9 mouse cellular contexts compared by ENCODE assay signal in the genomic region with DNA sequence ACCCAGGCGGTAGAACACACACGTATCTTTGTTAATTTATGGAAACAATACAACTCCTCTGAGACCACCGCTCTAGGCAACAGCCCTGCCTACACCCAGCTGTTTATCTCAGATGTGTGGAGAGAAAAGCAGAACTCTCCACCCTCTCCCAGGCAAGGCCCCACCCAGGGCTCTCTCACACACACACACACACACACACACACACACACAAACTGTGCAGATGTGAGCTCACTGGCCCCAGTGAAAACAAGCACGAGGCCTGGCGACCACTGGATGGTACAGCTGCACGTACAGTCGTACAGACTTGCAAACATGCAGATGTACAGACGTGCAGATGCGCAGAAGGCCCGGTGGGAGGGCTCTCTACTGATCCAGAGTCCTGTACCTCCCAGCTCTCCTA. TPM values are rescaled to one million over a fixed set of nuclear protein-coding genes. Genes with fewer than 3 reads are reported as not detected.
DNase-seq lines count a peak whose midpoint lies in the region; ATAC-seq and TF ChIP-seq lines count a peak whose summit lies in the region.
"Had no signal": no experiment of that assay in that cellular context is flagged by ENCODE, and none has a peak within 500 bp of the region (broad histone marks: within the 10 kb centered on the region; RNA-seq: fewer than 3 reads in every experiment).

No protein-coding gene starts in this region.

- no peak overlapping the region for H3K4me2 ChIP-seq in hindbrain, embryonic 11.5 days (replicated peaks; ENCODE audit: low read depth, low read length)
- H3K4me2 ChIP-seq in hindbrain, postnatal 0 days (ENCODE audit: low read depth, low read length): no peak overlapping the region
- H3K4me2 ChIP-seq in forebrain, embryonic 15.5 days (replicated peaks): no peak overlapping the region

- peak overlapping the region; percentile 46 for H3K27ac ChIP-seq in hindbrain, embryonic 10.5 days
- H3K27ac ChIP-seq in hindbrain, embryonic 11.5 days (ENCODE audit: low read depth, low read length): no peak overlapping the region
- no peak overlapping the region for H3K27ac ChIP-seq in hindbrain, postnatal 0 days
- H3K27ac ChIP-seq in forebrain, embryonic 15.5 days (replicated peaks): no peak overlapping the region

- no peak overlapping the region for H3K4me3 ChIP-seq in hindbrain, embryonic 10.5 days
- no peak overlapping the region for H3K4me3 ChIP-seq in hindbrain, embryonic 11.5 days (ENCODE audit: low read depth, low read length)
- no peak overlapping the region for H3K4me3 ChIP-seq in hindbrain, postnatal 0 days (ENCODE audit: low read length)
- H3K4me3 ChIP-seq in forebrain, embryonic 15.5 days: no peak overlapping the region

- H3K27me3 ChIP-seq in hindbrain, embryonic 10.5 days (ENCODE audit: insufficient read depth, poor library complexity, severe bottlenecking): peaks cover 11% of the 10 kb centered on the region; the same call in 1 of the 2 replicates
- H3K27me3 ChIP-seq in hindbrain, embryonic 11.5 days (ENCODE audit: control insufficient read depth, insufficient read depth, low read length): no peaks in the 10 kb centered on the region
- no peaks in the 10 kb centered on the region for H3K27me3 ChIP-seq in hindbrain, postnatal 0 days (ENCODE audit: insufficient read depth, low read length)
- no peaks in the 10 kb centered on the region for H3K27me3 ChIP-seq in forebrain, embryonic 15.5 days

- ATAC-seq in hindbrain, embryonic 11.5 days (ENCODE audit: low FRiP score): no peak
- ATAC-seq in hindbrain, postnatal 0 days: peak; percentile 56; the same call in 1 of the 2 replicates
- ATAC-seq in forebrain, embryonic 15.5 days (replicated peaks): no peak

- H3K9me3 ChIP-seq in hindbrain, embryonic 10.5 days: no peaks in the 10 kb centered on the region
- H3K9me3 ChIP-seq in hindbrain, embryonic 11.5 days (ENCODE audit: control insufficient read depth, low read length): no peaks in the 10 kb centered on the region
- H3K9me3 ChIP-seq in hindbrain, postnatal 0 days (ENCODE audit: low read length): no peaks in the 10 kb centered on the region
- no peaks in the 10 kb centered on the region for H3K9me3 ChIP-seq in forebrain, embryonic 15.5 days

- 78% methylated on average over 10 of the region's 10 CpGs for WGBS in hindbrain, embryonic 10.5 days
- 73% methylated on average over 10 of the region's 10 CpGs for WGBS in hindbrain, embryonic 11.5 days
- WGBS in hindbrain, postnatal 0 days: 61% methylated on average over 10 of the region's 10 CpGs
- WGBS in forebrain, embryonic 15.5 days: 67% methylated on average over 10 of the region's 10 CpGs

- no peak overlapping the region for H3K9ac ChIP-seq in hindbrain, embryonic 11.5 days (ENCODE audit: low read depth, low read length)
- H3K9ac ChIP-seq in hindbrain, postnatal 0 days (replicated peaks; ENCODE audit: low read length): no peak overlapping the region
- H3K9ac ChIP-seq in forebrain, embryonic 15.5 days (replicated peaks): no peak overlapping the region

- no peak for TF ChIP-seq CTCF in hindbrain, postnatal 0 days (IDR thresholded peaks at IDR 0.05; ENCODE audit: low read depth)

- peaks cover 47% of the 10 kb centered on the region for H3K4me1 ChIP-seq in hindbrain, embryonic 10.5 days (replicated peaks)
- 0 out of 2 replicates have a peak, but pooled peaks cover 2% of the 10 kb centered on the region for H3K4me1 ChIP-seq in hindbrain, embryonic 11.5 days (replicated peaks; ENCODE audit: control insufficient read depth, insufficient read depth, low read length)
- peaks cover 4% of the 10 kb centered on the region; the same call in 1 of the 2 replicates for H3K4me1 ChIP-seq in hindbrain, postnatal 0 days (ENCODE audit: insufficient read depth, low read length)
- peaks cover 1% of the 10 kb centered on the region for H3K4me1 ChIP-seq in forebrain, embryonic 15.5 days

- H3K36me3 ChIP-seq in hindbrain, embryonic 10.5 days: no peaks in the 10 kb centered on the region
- H3K36me3 ChIP-seq in hindbrain, embryonic 11.5 days (ENCODE audit: control insufficient read depth, insufficient read depth, low read length): no peaks in the 10 kb centered on the region
- H3K36me3 ChIP-seq in hindbrain, postnatal 0 days (ENCODE audit: insufficient read depth, low read length): peaks cover 13% of the 10 kb centered on the region; the same call in 1 of the 2 replicates
- H3K36me3 ChIP-seq in forebrain, embryonic 15.5 days: no peaks in the 10 kb centered on the region

- DNase-seq in hindbrain, embryonic 10.5 days (ENCODE audit: low spot score): no peak
- DNase-seq in hindbrain, embryonic 11.5 days (ENCODE audit: low spot score): no peak
- DNase-seq in c-Kit-positive CD71-negative TER-119-negative erythroid progenitor cells, embryonic 14.5 days (ENCODE audit: low read depth): peak; percentile 37
- peak; percentile 24 for DNase-seq in hindbrain, postnatal 0 days (ENCODE audit: low spot score)
- DNase-seq in spleen, adult 18-20 months: peak; percentile 44 to 48
- no peak for DNase-seq in cerebellum, adult 18-20 months
- no peak for DNase-seq in cerebellum, adult 11 months
- DNase-seq: lung, adult 2 months had no signal

RNA-seq across cellular contexts. Expression of gene Endou, which starts 13.8 kb away (rescaled TPM):
- 0.07 and 0.08 TPM in 2 replicates for polyA plus RNA-seq in hindbrain, embryonic 10.5 days (2016; fragmentation: Nextera tagmentation; extraction: Ambion mirVana)
- 0.11 TPM in 1 of 2 replicates, not detected in the other for polyA plus RNA-seq in hindbrain, embryonic 11.5 days (2014; fragmentation: Nextera tagmentation; extraction: Ambion mirVana)
- 0.10 TPM in 1 of 2 replicates, not detected in the other for total RNA-seq in hindbrain, postnatal 0 days (2014; rRNA removed)
- polyA plus RNA-seq in hindbrain, postnatal 0 days (2015; fragmentation: Nextera tagmentation; extraction: Ambion mirVana): 0.44 and 0.49 TPM in 2 replicates
- polyA plus RNA-seq in forebrain, embryonic 15.5 days (2015; fragmentation: Nextera tagmentation; extraction: Ambion mirVana): 0.22 TPM in 1 of 2 replicates, not detected in the other

RNA-seq across cellular contexts. Expression of gene Rapgef3, which starts 22.8 kb away (rescaled TPM):
- polyA plus RNA-seq in hindbrain, embryonic 10.5 days (2016; fragmentation: Nextera tagmentation; extraction: Ambion mirVana): 6.2 and 6.7 TPM in 2 replicates
- 3.6 and 4.0 TPM in 2 replicates for polyA plus RNA-seq in hindbrain, embryonic 11.5 days (2014; fragmentation: Nextera tagmentation; extraction: Ambion mirVana)
- total RNA-seq in hindbrain, postnatal 0 days (2014; rRNA removed): 26.4 and 41.9 TPM in 2 replicates
- 10.3 and 12.2 TPM in 2 replicates for polyA plus RNA-seq in hindbrain, postnatal 0 days (2015; fragmentation: Nextera tagmentation; extraction: Ambion mirVana)
- 8.6 and 9.0 TPM in 2 replicates for polyA plus RNA-seq in forebrain, embryonic 15.5 days (2015; fragmentation: Nextera tagmentation; extraction: Ambion mirVana)

RNA-seq across cellular contexts. Expression of gene Slc48a1, which starts 33.4 kb away (rescaled TPM):
- 28.8 and 31.3 TPM in 2 replicates for polyA plus RNA-seq in hindbrain, embryonic 10.5 days (2016; fragmentation: Nextera tagmentation; extraction: Ambion mirVana)
- polyA plus RNA-seq in hindbrain, embryonic 11.5 days (2014; fragmentation: Nextera tagmentation; extraction: Ambion mirVana): 28.1 and 28.4 TPM in 2 replicates
- total RNA-seq in hindbrain, postnatal 0 days (2014; rRNA removed): 84.4 and 89.3 TPM in 2 replicates
- polyA plus RNA-seq in hindbrain, postnatal 0 days (2015; fragmentation: Nextera tagmentation; extraction: Ambion mirVana): 140 and 152 TPM in 2 replicates
- polyA plus RNA-seq in forebrain, embryonic 15.5 days (2015; fragmentation: Nextera tagmentation; extraction: Ambion mirVana): 64.9 and 66.6 TPM in 2 replicates

RNA-seq across cellular contexts. Expression of gene Rpap3, which starts 39.3 kb away (rescaled TPM):
- 29.7 and 33.5 TPM in 2 replicates for polyA plus RNA-seq in hindbrain, embryonic 10.5 days (2016; fragmentation: Nextera tagmentation; extraction: Ambion mirVana)
- polyA plus RNA-seq in hindbrain, embryonic 11.5 days (2014; fragmentation: Nextera tagmentation; extraction: Ambion mirVana): 44.1 and 49.2 TPM in 2 replicates
- 14.1 and 19.2 TPM in 2 replicates for total RNA-seq in hindbrain, postnatal 0 days (2014; rRNA removed)
- 38.1 and 41.6 TPM in 2 replicates for polyA plus RNA-seq in hindbrain, postnatal 0 days (2015; fragmentation: Nextera tagmentation; extraction: Ambion mirVana)
- 30.6 and 32.7 TPM in 2 replicates for polyA plus RNA-seq in forebrain, embryonic 15.5 days (2015; fragmentation: Nextera tagmentation; extraction: Ambion mirVana)

Comparison
In these comparisons a context has a peak if more than half of its experiments do, and no peak if none do; other contexts are left out.
1. DNase-seq: peak in c-Kit-positive CD71-negative TER-119-negative erythroid progenitor cells, embryonic 14.5 days (single experiment), hindbrain, postnatal 0 days (single experiment) and spleen, adult 18-20 months (2 of 2); none in hindbrain, embryonic 10.5 days (single experiment), hindbrain, embryonic 11.5 days (single experiment), cerebellum, adult 18-20 months (0 of 2) and cerebellum, adult 11 months (single experiment).